Mouse (Mus musculus): ENCODE measurements at regions not wholly inside any gene's neighbourhood (a gene's known extent, or its start where the extent isn't known, plus 50 kb on each side); places are given as distances from the start of the nearest gene placed in this dataset.

DNA sequence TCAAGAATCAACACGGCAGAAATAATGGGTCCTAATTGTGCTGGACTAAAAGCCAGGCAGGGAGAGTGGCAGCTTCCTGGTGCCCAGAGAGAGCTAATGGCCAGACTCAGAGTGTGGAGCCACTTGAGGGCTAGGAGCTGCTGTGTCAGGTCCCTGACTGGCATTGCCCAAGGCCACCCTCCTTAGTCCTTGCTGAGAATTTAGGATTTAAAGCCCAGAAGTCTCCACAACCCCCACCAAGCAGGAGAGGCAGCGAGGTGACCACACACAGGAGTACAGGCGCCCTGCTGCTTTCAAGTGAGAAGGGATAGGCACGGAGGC is 133.7 kb downstream of the Tpra1 start:
- TF ChIP-seq POLR2A (IDR thresholded peaks at IDR 0.05; ENCODE audit: extremely low read depth, insufficient read depth, low read length) (no peak), CTCF (IDR thresholded peaks at IDR 0.05; ENCODE audit: extremely low read depth, insufficient read depth, low read length) (no peak)

All from cortical plate, adult 2 months (tissue).